In the genomic region with DNA sequence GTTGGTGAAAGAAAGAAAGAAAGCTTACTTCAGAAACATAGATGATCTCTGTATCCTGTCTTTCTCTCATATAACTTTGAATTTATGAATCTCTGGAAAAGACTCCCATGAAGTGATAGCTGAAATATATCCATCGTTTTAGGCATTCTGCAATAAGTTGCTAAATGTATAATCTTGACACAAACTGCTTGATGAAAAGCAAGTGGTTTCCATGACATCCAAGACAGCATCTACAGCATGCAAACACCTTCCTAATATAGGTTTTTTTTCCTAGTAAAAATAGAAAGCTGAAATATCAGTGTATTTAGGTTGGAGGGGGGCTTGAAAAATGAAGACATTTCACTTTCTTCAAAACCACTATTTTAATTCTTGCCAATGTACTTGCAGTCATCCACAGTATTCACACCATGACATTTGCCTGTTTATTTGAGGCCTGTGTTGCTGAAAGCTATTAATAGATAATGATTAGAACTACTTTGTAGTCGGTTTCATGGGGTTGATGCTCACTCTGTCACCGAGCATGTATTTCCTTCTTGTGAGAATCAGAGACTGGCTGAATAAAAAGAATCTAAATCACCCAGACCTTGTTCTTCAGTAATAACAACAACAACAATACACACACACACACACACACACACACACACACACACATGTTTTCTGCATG, we compare ENCODE assay signal across 31 mouse cellular contexts. TPM values are rescaled to one million over a fixed set of nuclear protein-coding genes. Genes with fewer than 3 reads are reported as not detected.
DNase-seq lines count a peak whose midpoint lies in the region; ATAC-seq and TF ChIP-seq lines count a peak whose summit lies in the region.
"Had no signal": no experiment of that assay in that cellular context is flagged by ENCODE, and none has a peak within 500 bp of the region (broad histone marks: within the 10 kb centered on the region; RNA-seq: fewer than 3 reads in every experiment).

No protein-coding gene starts in this region.

- no peak for DNase-seq in gastrocnemius, adult 2 months
- no peak for DNase-seq in gastrocnemius, adult 8-10 months (ENCODE audit: low spot score in 2 of 2)
- DNase-seq in heart, postnatal 0 days (ENCODE audit: low spot score), result peak; percentile 60
- DNase-seq in heart, adult 9 months (ENCODE audit: low spot score in 2 of 2), result no peak
- peak; percentile 13 for DNase-seq in brain, embryonic 14.5 days (ENCODE audit: low read depth)
- DNase-seq in urinary bladder, postnatal 4 days (ENCODE audit: low spot score in 2 of 2), result no peak
- DNase-seq: adrenal gland, adult 2 months; adrenal gland, postnatal 14 days; cerebellum, adult 18-20 months; cerebellum, adult 9-10 months; cerebellum, postnatal 14 days; gastrocnemius, postnatal 14 days; kidney, adult 11 months; kidney, adult 8-10 months had no signal

- peaks cover 2% of the 10 kb centered on the region; the same call in 1 of the 2 replicates for H3K4me1 ChIP-seq in heart, postnatal 0 days (ENCODE audit: control insufficient read depth, insufficient read depth)
- H3K4me1 ChIP-seq: embryonic facial prominence, embryonic 12.5 days; embryonic facial prominence, embryonic 15.5 days; forebrain, embryonic 15.5 days; hindbrain, embryonic 12.5 days; intestine, embryonic 15.5 days had no signal

- ATAC-seq in heart, postnatal 0 days (ENCODE audit: insufficient read depth, low read depth), result peak; percentile 79
- ATAC-seq: CD4-positive, CD25-positive, alpha-beta regulatory T cell, adult 4 months; forebrain, embryonic 15.5 days; hindbrain, embryonic 16.5 days; intestine, embryonic 15.5 days had no signal

- TF ChIP-seq EP300 in heart, postnatal 0 days (IDR thresholded peaks at IDR 0.05; ENCODE audit: low read depth), result no peak

- TF ChIP-seq CTCF in gastrocnemius, adult 2 months (IDR thresholded peaks at IDR 0.05), result no peak
- TF ChIP-seq CTCF in heart, postnatal 0 days (IDR thresholded peaks at IDR 0.05; ENCODE audit: low read depth), result no peak
- TF ChIP-seq CTCF in brain, embryonic 14.5 days (IDR thresholded peaks at IDR 0.05; ENCODE audit: borderline replicate concordance, extremely low read depth, insufficient read depth, insufficient read length), result no peak

- H3K4me3 ChIP-seq in gastrocnemius, adult 2 months, result no peak overlapping the region
- H3K4me3 ChIP-seq in heart, postnatal 0 days (ENCODE audit: low read depth, low read length), result no peak overlapping the region
- H3K4me3 ChIP-seq: embryonic facial prominence, embryonic 12.5 days; embryonic facial prominence, embryonic 15.5 days; forebrain, embryonic 12.5 days; forebrain, embryonic 15.5 days; heart, embryonic 12.5 days; hindbrain, embryonic 12.5 days; intestine, embryonic 15.5 days had no signal

- no peak for TF ChIP-seq POLR2A in brain, embryonic 14.5 days (IDR thresholded peaks at IDR 0.05; ENCODE audit: borderline replicate concordance, extremely low read depth, insufficient read depth, insufficient read length, poor library complexity, severe bottlenecking)

- H3K9me3 ChIP-seq in heart, postnatal 0 days (replicated peaks; ENCODE audit: control insufficient read depth, low read length), result no peaks in the 10 kb centered on the region
- H3K9me3 ChIP-seq: embryonic facial prominence, embryonic 12.5 days; embryonic facial prominence, embryonic 15.5 days; forebrain, embryonic 12.5 days; forebrain, embryonic 15.5 days; heart, embryonic 12.5 days; hindbrain, embryonic 12.5 days; intestine, embryonic 15.5 days had no signal

- intact Hi-C loops in gastrocnemius, adult 2 months (cut with DNase I), result loop anchor here (2.0 kb wide), 1 partner anchor 48 kb away; the partner anchor contains the start of gene Otud1

- H3K9ac ChIP-seq in heart, postnatal 0 days (replicated peaks; ENCODE audit: low read depth, low read length), result no peak overlapping the region
- H3K9ac ChIP-seq: embryonic facial prominence, embryonic 12.5 days; embryonic facial prominence, embryonic 15.5 days; forebrain, embryonic 12.5 days; forebrain, embryonic 15.5 days; heart, embryonic 12.5 days; hindbrain, embryonic 12.5 days; intestine, embryonic 15.5 days had no signal

- H3K36me3 ChIP-seq in heart, postnatal 0 days (replicated peaks; ENCODE audit: control insufficient read depth, insufficient read depth, low read length), result no peaks in the 10 kb centered on the region
- H3K36me3 ChIP-seq: embryonic facial prominence, embryonic 12.5 days; embryonic facial prominence, embryonic 15.5 days; forebrain, embryonic 12.5 days; forebrain, embryonic 15.5 days; heart, embryonic 12.5 days; hindbrain, embryonic 12.5 days; intestine, embryonic 15.5 days had no signal

- WGBS in heart, postnatal 0 days, result 39% methylated on average over 3 of the region's 3 CpGs

- no peak overlapping the region for H3K4me2 ChIP-seq in heart, postnatal 0 days (ENCODE audit: low read depth, low read length)
- H3K4me2 ChIP-seq: embryonic facial prominence, embryonic 12.5 days; embryonic facial prominence, embryonic 15.5 days; forebrain, embryonic 12.5 days; forebrain, embryonic 15.5 days; heart, embryonic 12.5 days; hindbrain, embryonic 12.5 days; intestine, embryonic 15.5 days had no signal

- peak overlapping the region; percentile 77 for H3K27ac ChIP-seq in gastrocnemius, adult 2 months
- H3K27ac ChIP-seq in heart, postnatal 0 days (ENCODE audit: low read depth), result peak overlapping the region; percentile 27; the same call in 1 of the 2 replicates
- H3K27ac ChIP-seq: embryonic facial prominence, embryonic 12.5 days; embryonic facial prominence, embryonic 15.5 days; forebrain, embryonic 12.5 days; forebrain, embryonic 15.5 days; hindbrain, embryonic 12.5 days; intestine, embryonic 15.5 days had no signal

- H3K27me3 ChIP-seq in heart, postnatal 0 days (ENCODE audit: control insufficient read depth, insufficient read depth, low read length), result no peaks in the 10 kb centered on the region
- H3K27me3 ChIP-seq: embryonic facial prominence, embryonic 12.5 days; embryonic facial prominence, embryonic 15.5 days; forebrain, embryonic 12.5 days; forebrain, embryonic 15.5 days; heart, embryonic 12.5 days; hindbrain, embryonic 12.5 days; intestine, embryonic 15.5 days had no signal

RNA-seq across cellular contexts. Expression of gene Otud1, which starts 49.0 kb away (rescaled TPM):
- total RNA-seq in gastrocnemius, adult 2 months (2021), result 10 to 100 TPM in 1 of 2 experiments, 1 to 10 TPM in 1; 8.1 to 16.8 TPM
- total RNA-seq in gastrocnemius, adult 8-10 months (2022), result 10 to 100 TPM; 10.9 to 33.9 (median 14.9) TPM
- 10.6 and 38.4 TPM in 2 replicates for total RNA-seq in heart, postnatal 0 days (2014; rRNA removed; ENCODE audit: low replicate concordance)
- 4.4 and 5.6 TPM in 2 replicates for polyA plus RNA-seq in heart, postnatal 0 days (2015; fragmentation: Nextera tagmentation; extraction: Ambion mirVana)
- 2.2 and 2.5 TPM in 2 replicates for polyA plus RNA-seq in brain, embryonic 14.5 days (2012; rRNA removed)

RNA-seq across cellular contexts. Expression of gene 4921504E06Rik, which starts 54.8 kb away (rescaled TPM):
- not detected for total RNA-seq in gastrocnemius, adult 2 months (2021)
- total RNA-seq in gastrocnemius, adult 8-10 months (2022), result not detected
- not detected in 2 replicates for total RNA-seq in heart, postnatal 0 days (2014; rRNA removed; ENCODE audit: low replicate concordance)
- polyA plus RNA-seq in heart, postnatal 0 days (2015; fragmentation: Nextera tagmentation; extraction: Ambion mirVana), result 0.07 TPM in 1 of 2 replicates, not detected in the other
- polyA plus RNA-seq in brain, embryonic 14.5 days (2012; rRNA removed), result 0.05 and 0.12 TPM in 2 replicates
- total RNA-seq: adrenal gland, adult 2 months; adrenal gland, postnatal 14 days; adrenal gland, postnatal 4 days; gastrocnemius, postnatal 14 days; gastrocnemius, postnatal 4 days; heart, adult 18-20 months; heart, postnatal 25 days; hematopoietic stem cell, adult 5-6 weeks; MEL had no signal
- polyA plus RNA-seq: adrenal gland, adult 2 months; C2C12; CD4-positive, CD25-positive, alpha-beta regulatory T cell, adult 4 months; embryonic facial prominence, embryonic 12.5 days; forebrain, embryonic 12.5 days; forebrain, embryonic 15.5 days; heart, embryonic 12.5 days; heart, embryonic 16.5 days; intestine, embryonic 15.5 days had no signal

Comparison
In these comparisons a context has a peak if more than half of its experiments do, and no peak if none do; other contexts are left out.
1. DNase-seq: peak in heart, postnatal 0 days (single experiment) and brain, embryonic 14.5 days (single experiment); none in gastrocnemius, adult 2 months (single experiment), gastrocnemius, adult 8-10 months (0 of 2), heart, adult 9 months (0 of 2) and urinary bladder, postnatal 4 days (0 of 2).